Mouse (Mus musculus) lung, embryonic 14.5 days (tissue): Measurements from ENCODE around the gene Fbxl22. TPM values are rescaled to one million over a fixed set of nuclear protein-coding genes. Genes with fewer than 3 reads are reported as not detected.

Experiments used
- ATAC-seq: fragments of 200-750 bp; cut with Nextera tagmentation; 2 replicates; pipeline ENCODE4 v1.8.0; 2017; ENCODE audit warnings: mild to moderate bottlenecking, moderate TSS enrichment, moderate library complexity; ENCODE audit not compliant: insufficient read depth
- DNase-seq: peaks from one replicate; pipeline ENCODE4 v3.0.0-alpha.2; 2015
- H3K27ac ChIP-seq: fragments of 300-500 bp; sonication (generic); 2 replicates; pipeline ENCODE4 v1.5.1; 2014; ENCODE audit warnings: low read depth, mild to moderate bottlenecking, moderate library complexity
- H3K27me3 ChIP-seq: fragments of 300-500 bp; sonication (generic); 2 replicates; pipeline ENCODE4 v1.6.1; 2014; ENCODE audit warnings: low read length, control low read depth; ENCODE audit not compliant: insufficient read depth
- H3K36me3 ChIP-seq: fragments of 300-500 bp; sonication (generic); 2 replicates; pipeline ENCODE4 v1.6.1; 2014; ENCODE audit warnings: control low read depth; ENCODE audit not compliant: insufficient read depth
- H3K4me1 ChIP-seq: fragments of 300-500 bp; sonication (generic); 2 replicates; pipeline ENCODE4 v1.6.1; 2014; ENCODE audit warnings: antibody characterized with exemption, control low read depth; ENCODE audit not compliant: insufficient read depth
- H3K4me2 ChIP-seq: fragments of 300-500 bp; sonication (generic); 2 replicates; pipeline ENCODE4 v1.6.1; 2014; ENCODE audit warnings: mild to moderate bottlenecking
- H3K4me3 ChIP-seq: fragments of 300-500 bp; sonication (generic); 2 replicates; pipeline ENCODE4 v1.5.1; 2014; ENCODE audit warnings: low read depth, low read length
- H3K9ac ChIP-seq: fragments of 300-500 bp; sonication (generic); 2 replicates; pipeline ENCODE4 v1.6.1; 2014
- H3K9me3 ChIP-seq: fragments of 300-500 bp; sonication (generic); 2 replicates; pipeline ENCODE4 v1.6.1; 2016; ENCODE audit warnings: low read depth, low read length, control low read depth
- CTCF ChIP-seq: IDR thresholded peaks from 2 replicates; pipeline ENCODE4 v1.5.1; 2016; ENCODE audit warnings: antibody characterized with exemption, low read depth
- WGBS: fragments of 180-500 bp; shearing (Covaris S2); extraction: QIAGEN DNeasy Blood & Tissue Kit; methylation state at CpG from one replicate; pipeline ENCODE4 v1.1.7; 2014; 5-methylcytosine and 5-hydroxymethylcytosine counted together
- polyA plus RNA-seq: library from polyadenylated mRNA; unstranded; fragments of >200 nt; fragmentation: Nextera tagmentation; extraction: Ambion mirVana; gene quantifications from 2 replicates; pipeline ENCODE4 v1.2.1, GENCODE M21; 2014

Gene Fbxl22
- polyA plus RNA-seq, 1 experiment from 2014 or later, result 6.1 TPM

- no peak for TF ChIP-seq CTCF
- no peaks in the 10 kb centered on the region for H3K4me1 ChIP-seq
- peaks cover 72% of the 10 kb centered on the region for H3K36me3 ChIP-seq
- no peaks in the 10 kb centered on the region for H3K27me3 ChIP-seq
- no peaks in the 10 kb centered on the region for H3K9me3 ChIP-seq
- H3K4me3 ChIP-seq, result no peak overlapping the region
- H3K4me2 ChIP-seq, result no peak overlapping the region
- DNase-seq, result no peak
- no peak for ATAC-seq
- H3K27ac ChIP-seq, result no peak overlapping the region
- H3K9ac ChIP-seq, result no peak overlapping the region
Measured at GRCm38 (mm10) chr9:66493992-66494391, 20.4 kb downstream of the Fbxl22 start.

- 79% methylated on average over 1 of the region's 1 CpGs for WGBS
- peaks cover 71% of the 10 kb centered on the region for H3K36me3 ChIP-seq
- no peak for TF ChIP-seq CTCF
Measured at GRCm38 (mm10) chr9:66492361-66492760, 22.0 kb downstream of the Fbxl22 start.

DNA sequence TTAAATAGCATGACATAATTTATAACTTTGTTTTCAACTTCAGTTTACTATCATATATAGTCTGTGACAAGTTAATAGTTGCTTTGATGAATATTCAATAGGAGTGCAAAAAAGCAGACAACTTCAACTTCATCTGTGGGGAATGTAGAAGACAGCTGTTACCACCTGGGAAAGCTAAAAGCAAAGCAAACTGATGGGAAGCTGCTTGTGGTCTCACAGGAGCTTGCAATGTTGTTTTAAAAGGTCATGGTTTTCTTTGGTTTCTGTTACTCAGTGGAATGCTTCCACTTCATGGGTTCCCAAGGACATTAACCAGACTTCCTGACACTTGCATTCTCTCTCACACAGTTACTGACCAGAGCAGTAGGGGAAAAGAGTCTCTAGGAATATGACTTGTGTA is 25.6 kb downstream of the Fbxl22 start:
- peaks cover 82% of the 10 kb centered on the region for H3K36me3 ChIP-seq
- no peak overlapping the region for H3K4me3 ChIP-seq
- ATAC-seq (no peak), DNase-seq (no peak)
- no peaks in the 10 kb centered on the region for H3K4me1 ChIP-seq
- H3K9me3 ChIP-seq, result no peaks in the 10 kb centered on the region
- H3K9ac ChIP-seq, result no peak overlapping the region
- TF ChIP-seq CTCF, result no peak
- H3K27ac ChIP-seq, result no peak overlapping the region
- no peak overlapping the region for H3K4me2 ChIP-seq
- H3K27me3 ChIP-seq, result no peaks in the 10 kb centered on the region

More at GRCm38 (mm10) chr9:66492361-66492760, 22.0 kb downstream of the Fbxl22 start:
- ATAC-seq, result no peak
- H3K27me3 ChIP-seq, result no peaks in the 10 kb centered on the region
- H3K9me3 ChIP-seq, result no peaks in the 10 kb centered on the region
- H3K4me3 ChIP-seq, result no peak overlapping the region
- no peak overlapping the region for H3K27ac ChIP-seq
- no peak overlapping the region for H3K4me2 ChIP-seq
- H3K4me1 ChIP-seq, result no peaks in the 10 kb centered on the region
- H3K9ac ChIP-seq, result no peak overlapping the region
- DNase-seq, result no peak

DNA sequence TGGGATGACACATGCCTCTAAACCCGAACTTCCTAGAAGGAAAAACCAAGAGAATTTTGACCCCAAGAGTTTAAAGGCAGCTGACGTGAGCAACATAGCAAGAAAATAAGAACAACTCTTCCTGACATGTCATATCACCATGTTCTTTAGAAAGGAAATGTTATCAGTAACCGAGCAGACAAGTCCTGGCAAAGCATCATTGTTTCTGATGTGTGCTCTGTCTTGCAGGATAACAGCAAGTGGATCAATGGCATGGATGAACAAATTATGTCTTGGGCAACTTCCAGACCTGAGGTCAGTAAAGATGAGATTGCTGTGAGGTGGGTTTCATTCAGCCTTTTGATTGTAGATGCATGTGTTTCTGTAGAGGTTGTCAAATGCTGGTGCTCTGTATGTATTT is 31.0 kb downstream of the Fbxl22 start:
- Histone ChIP-seq H3K27ac (no peak overlapping the region), H3K9me3 (no peaks in the 10 kb centered on the region), H3K9ac (no peak overlapping the region), H3K4me3 (no peak overlapping the region), H3K4me2 (no peak overlapping the region), H3K27me3 (no peaks in the 10 kb centered on the region), H3K4me1 (no peaks in the 10 kb centered on the region), H3K36me3 (peaks cover 68% of the 10 kb centered on the region)
- ATAC-seq (no peak), DNase-seq (no peak)
- no peak for TF ChIP-seq CTCF
- 85% methylated on average over 3 of the region's 3 CpGs for WGBS

DNA sequence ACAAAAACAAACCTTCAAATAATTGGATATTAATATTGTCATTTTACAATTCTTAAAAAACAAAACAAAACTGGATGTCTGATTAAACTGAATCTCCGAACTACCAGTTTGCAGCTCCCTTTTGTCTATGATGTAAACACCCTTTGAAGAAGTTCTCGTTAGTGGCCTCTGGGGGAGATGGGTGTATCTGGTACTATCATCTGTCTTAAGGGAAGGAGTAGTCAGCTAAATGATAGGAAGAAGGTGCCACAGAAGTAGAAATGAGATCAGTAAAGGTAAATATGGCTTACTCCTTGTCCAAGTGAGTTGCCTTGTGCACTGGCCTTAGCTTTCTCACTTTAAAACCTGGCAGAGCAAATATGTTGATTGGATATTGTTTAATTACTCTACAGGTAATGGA is 36.6 kb downstream of the Fbxl22 start:
- no peaks in the 10 kb centered on the region for H3K27me3 ChIP-seq
- WGBS, result 65% methylated on average over 2 of the region's 2 CpGs
- DNase-seq (no peak), ATAC-seq (no peak)
- H3K4me3 ChIP-seq, result no peak overlapping the region
- no peaks in the 10 kb centered on the region for H3K9me3 ChIP-seq
- peaks cover 40% of the 10 kb centered on the region for H3K36me3 ChIP-seq
- H3K9ac ChIP-seq, result no peak overlapping the region
- H3K4me1 ChIP-seq, result no peaks in the 10 kb centered on the region
- TF ChIP-seq CTCF, result no peak
- H3K4me2 ChIP-seq, result no peak overlapping the region
- H3K27ac ChIP-seq, result no peak overlapping the region

DNA sequence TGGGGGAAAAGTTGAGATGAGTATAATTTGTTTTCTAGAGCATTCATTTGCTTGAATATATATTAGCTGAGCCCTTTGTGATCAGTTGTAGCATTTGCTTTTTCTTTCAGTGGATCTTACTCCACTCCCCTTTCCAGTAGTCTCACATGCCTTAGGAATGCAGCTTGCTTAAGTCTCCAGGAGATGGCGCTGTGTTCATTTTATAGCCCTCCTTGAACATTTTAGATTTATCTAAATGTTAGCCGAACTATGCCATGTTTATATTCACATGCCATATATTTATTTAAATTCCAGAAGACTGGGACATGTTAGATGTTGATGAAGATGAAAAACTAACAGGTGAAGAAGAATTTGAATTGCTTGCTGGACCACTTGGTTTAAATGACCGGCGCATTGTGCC is 49.3 kb downstream of the Fbxl22 start:
- no peak for ATAC-seq
- TF ChIP-seq CTCF, result peak; percentile 69
- 53% methylated on average over 4 of the region's 4 CpGs for WGBS
- no peaks in the 10 kb centered on the region for H3K4me1 ChIP-seq
- H3K4me2 ChIP-seq, result no peak overlapping the region
- H3K27ac ChIP-seq, result no peak overlapping the region
- peaks cover 57% of the 10 kb centered on the region for H3K36me3 ChIP-seq
- H3K9ac ChIP-seq, result no peak overlapping the region
- DNase-seq, result peak; percentile 75
- H3K27me3 ChIP-seq, result no peaks in the 10 kb centered on the region
- H3K4me3 ChIP-seq, result no peak overlapping the region
- H3K9me3 ChIP-seq, result no peaks in the 10 kb centered on the region

Other genes starting within 250 kb of the Fbxl22 start
- 25.3 and 25.9 TPM in 2 replicates for gene Herc1, start 164.1 kb downstream of the Fbxl22 start, polyA plus RNA-seq
- gene Usp3, start 78.5 kb upstream of the Fbxl22 start, polyA plus RNA-seq, result 73.7 and 73.9 TPM in 2 replicates
- 0.92 and 0.93 TPM in 2 replicates for gene Car12, start 199.1 kb upstream of the Fbxl22 start, polyA plus RNA-seq